Mouse (Mus musculus): Measurements from ENCODE around the gene Mgat4a. TPM values are rescaled to one million over a fixed set of nuclear protein-coding genes. Genes with fewer than 3 reads are reported as not detected.

Gene Mgat4a
- polyA plus RNA-seq, 1 experiment from 2014 or later = 8.9 TPM

GRCm38 (mm10) chr1:37539968-37540809, 627 bp downstream of the Mgat4a start:
- ATAC-seq (ENCODE audit: low read depth) (peak; percentile 76), DNase-seq (ENCODE audit: low spot score) (no peak)
- no peak overlapping the region for H3K27ac ChIP-seq (replicated peaks; ENCODE audit: low read depth, low read length)
- no peaks in the 10 kb centered on the region for H3K36me3 ChIP-seq (ENCODE audit: control insufficient read depth, insufficient read depth, low read length)
- H3K4me1 ChIP-seq (ENCODE audit: control insufficient read depth, insufficient read depth, low read length) = no peaks in the 10 kb centered on the region
- peaks cover 11% of the 10 kb centered on the region for H3K27me3 ChIP-seq (replicated peaks; ENCODE audit: control insufficient read depth, insufficient read depth, low read length)
- H3K4me3 ChIP-seq (ENCODE audit: low read depth, low read length) = peak overlapping the region; percentile 82
- H3K4me2 ChIP-seq (ENCODE audit: low read depth, low read length) = peak overlapping the region; percentile 97
- H3K9ac ChIP-seq (ENCODE audit: low read depth, low read length) = peak overlapping the region; percentile 80
- 4% methylated on average over 23 of the region's 47 CpGs for WGBS
- no peaks in the 10 kb centered on the region for H3K9me3 ChIP-seq (ENCODE audit: control insufficient read depth, low read length)

GRCm38 (mm10) chr1:37534532-37535108, 6.2 kb downstream of the Mgat4a start:
- Histone ChIP-seq H3K9me3 (ENCODE audit: control insufficient read depth, low read length) (no peaks in the 10 kb centered on the region), H3K27me3 (replicated peaks; ENCODE audit: control insufficient read depth, insufficient read depth, low read length) (no peaks in the 10 kb centered on the region), H3K9ac (ENCODE audit: low read depth, low read length) (no peak overlapping the region), H3K4me3 (ENCODE audit: low read depth, low read length) (no peak overlapping the region), H3K36me3 (ENCODE audit: control insufficient read depth, insufficient read depth, low read length) (no peaks in the 10 kb centered on the region), H3K27ac (replicated peaks; ENCODE audit: low read depth, low read length) (no peak overlapping the region), H3K4me2 (ENCODE audit: low read depth, low read length) (no peak overlapping the region), H3K4me1 (ENCODE audit: control insufficient read depth, insufficient read depth, low read length) (no peaks in the 10 kb centered on the region)
- no peak for DNase-seq (ENCODE audit: low spot score)
- no peak for ATAC-seq (ENCODE audit: low read depth)
- 30% methylated on average over 5 of the region's 5 CpGs for WGBS

- Histone ChIP-seq H3K36me3 (ENCODE audit: control insufficient read depth, insufficient read depth, low read length) (no peaks in the 10 kb centered on the region), H3K4me3 (ENCODE audit: low read depth, low read length) (no peak overlapping the region), H3K9me3 (ENCODE audit: control insufficient read depth, low read length) (no peaks in the 10 kb centered on the region), H3K4me2 (ENCODE audit: low read depth, low read length) (no peak overlapping the region), H3K4me1 (ENCODE audit: control insufficient read depth, insufficient read depth, low read length) (no peaks in the 10 kb centered on the region), H3K9ac (ENCODE audit: low read depth, low read length) (no peak overlapping the region), H3K27ac (replicated peaks; ENCODE audit: low read depth, low read length) (no peak overlapping the region), H3K27me3 (replicated peaks; ENCODE audit: control insufficient read depth, insufficient read depth, low read length) (no peaks in the 10 kb centered on the region)
- DNase-seq (ENCODE audit: low spot score) = no peak
- no peak for ATAC-seq (ENCODE audit: low read depth)
- 75% methylated on average over 7 of the region's 7 CpGs for WGBS
These were observed 7.6 kb downstream of the Mgat4a start for GRCm38 (mm10) chr1:37533181-37533580.

GRCm38 (mm10) chr1:37532533-37532840, 8.3 kb downstream of the Mgat4a start:
- Histone ChIP-seq H3K36me3 (ENCODE audit: control insufficient read depth, insufficient read depth, low read length) (no peaks in the 10 kb centered on the region), H3K27ac (replicated peaks; ENCODE audit: low read depth, low read length) (no peak overlapping the region), H3K9ac (ENCODE audit: low read depth, low read length) (no peak overlapping the region), H3K9me3 (ENCODE audit: control insufficient read depth, low read length) (no peaks in the 10 kb centered on the region), H3K4me1 (ENCODE audit: control insufficient read depth, insufficient read depth, low read length) (no peaks in the 10 kb centered on the region), H3K4me2 (ENCODE audit: low read depth, low read length) (no peak overlapping the region), H3K27me3 (replicated peaks; ENCODE audit: control insufficient read depth, insufficient read depth, low read length) (no peaks in the 10 kb centered on the region), H3K4me3 (ENCODE audit: low read depth, low read length) (no peak overlapping the region)
- DNase-seq (ENCODE audit: low spot score) = no peak
- no peak for ATAC-seq (ENCODE audit: low read depth)
- 85% methylated on average over 6 of the region's 6 CpGs for WGBS

GRCm38 (mm10) chr1:37531654-37532532, 8.9 kb downstream of the Mgat4a start:
- ATAC-seq (ENCODE audit: low read depth) = no peak

GRCm38 (mm10) chr1:37530061-37530460, 10.8 kb downstream of the Mgat4a start:
- Histone ChIP-seq H3K9me3 (ENCODE audit: control insufficient read depth, low read length) (no peaks in the 10 kb centered on the region), H3K4me2 (ENCODE audit: low read depth, low read length) (no peak overlapping the region), H3K27me3 (replicated peaks; ENCODE audit: control insufficient read depth, insufficient read depth, low read length) (no peaks in the 10 kb centered on the region), H3K27ac (replicated peaks; ENCODE audit: low read depth, low read length) (no peak overlapping the region), H3K4me1 (ENCODE audit: control insufficient read depth, insufficient read depth, low read length) (no peaks in the 10 kb centered on the region), H3K9ac (ENCODE audit: low read depth, low read length) (no peak overlapping the region), H3K4me3 (ENCODE audit: low read depth, low read length) (no peak overlapping the region), H3K36me3 (ENCODE audit: control insufficient read depth, insufficient read depth, low read length) (no peaks in the 10 kb centered on the region)
- ATAC-seq (ENCODE audit: low read depth) (no peak), DNase-seq (ENCODE audit: low spot score) (no peak)
- WGBS = 69% methylated on average over 8 of the region's 8 CpGs

More at GRCm38 (mm10) chr1:37531654-37532532, 8.9 kb downstream of the Mgat4a start:
- no peak overlapping the region for H3K27ac ChIP-seq (replicated peaks; ENCODE audit: low read depth, low read length)
- H3K4me3 ChIP-seq (ENCODE audit: low read depth, low read length) = no peak overlapping the region
- H3K9me3 ChIP-seq (ENCODE audit: control insufficient read depth, low read length) = no peaks in the 10 kb centered on the region
- H3K27me3 ChIP-seq (replicated peaks; ENCODE audit: control insufficient read depth, insufficient read depth, low read length) = no peaks in the 10 kb centered on the region
- no peaks in the 10 kb centered on the region for H3K4me1 ChIP-seq (ENCODE audit: control insufficient read depth, insufficient read depth, low read length)
- no peak overlapping the region for H3K4me2 ChIP-seq (ENCODE audit: low read depth, low read length)
- H3K9ac ChIP-seq (ENCODE audit: low read depth, low read length) = no peak overlapping the region
- no peak for DNase-seq (ENCODE audit: low spot score)
- 92% methylated on average over 12 of the region's 12 CpGs for WGBS
- H3K36me3 ChIP-seq (ENCODE audit: control insufficient read depth, insufficient read depth, low read length) = no peaks in the 10 kb centered on the region

GRCm38 (mm10) chr1:37526257-37526656, 14.6 kb downstream of the Mgat4a start:
- no peak overlapping the region for H3K9ac ChIP-seq (ENCODE audit: low read depth, low read length)
- H3K36me3 ChIP-seq (ENCODE audit: control insufficient read depth, insufficient read depth, low read length) = no peaks in the 10 kb centered on the region
- no peak overlapping the region for H3K4me3 ChIP-seq (ENCODE audit: low read depth, low read length)
- no peaks in the 10 kb centered on the region for H3K4me1 ChIP-seq (ENCODE audit: control insufficient read depth, insufficient read depth, low read length)
- H3K27me3 ChIP-seq (replicated peaks; ENCODE audit: control insufficient read depth, insufficient read depth, low read length) = no peaks in the 10 kb centered on the region
- no peak for ATAC-seq (ENCODE audit: low read depth)
- H3K27ac ChIP-seq (replicated peaks; ENCODE audit: low read depth, low read length) = no peak overlapping the region
- H3K9me3 ChIP-seq (ENCODE audit: control insufficient read depth, low read length) = no peaks in the 10 kb centered on the region
- H3K4me2 ChIP-seq (ENCODE audit: low read depth, low read length) = no peak overlapping the region
- DNase-seq (ENCODE audit: low spot score) = no peak

- 67% methylated on average over 4 of the region's 4 CpGs for WGBS
- no peaks in the 10 kb centered on the region for H3K36me3 ChIP-seq (ENCODE audit: control insufficient read depth, insufficient read depth, low read length)
These were observed 16.1 kb downstream of the Mgat4a start for GRCm38 (mm10) chr1:37524669-37525068.

More at GRCm38 (mm10) chr1:37524669-37525068, 16.1 kb downstream of the Mgat4a start:
- H3K4me2 ChIP-seq (ENCODE audit: low read depth, low read length) = no peak overlapping the region
- H3K27ac ChIP-seq (replicated peaks; ENCODE audit: low read depth, low read length) = no peak overlapping the region
- H3K9me3 ChIP-seq (ENCODE audit: control insufficient read depth, low read length) = no peaks in the 10 kb centered on the region
- H3K4me1 ChIP-seq (ENCODE audit: control insufficient read depth, insufficient read depth, low read length) = no peaks in the 10 kb centered on the region
- DNase-seq (ENCODE audit: low spot score) (no peak), ATAC-seq (ENCODE audit: low read depth) (no peak)
- H3K27me3 ChIP-seq (replicated peaks; ENCODE audit: control insufficient read depth, insufficient read depth, low read length) = no peaks in the 10 kb centered on the region
- H3K9ac ChIP-seq (ENCODE audit: low read depth, low read length) = no peak overlapping the region
- H3K4me3 ChIP-seq (ENCODE audit: low read depth, low read length) = no peak overlapping the region

All from embryonic facial prominence, embryonic 14.5 days (tissue).